Mouse (Mus musculus): ENCODE results near the gene Il17ra. TPM values are rescaled to one million over a fixed set of nuclear protein-coding genes. Genes with fewer than 3 reads are reported as not detected.

Gene Il17ra
- polyA plus RNA-seq, 1 experiment from 2014 or later, result 4.6 TPM

DNA sequence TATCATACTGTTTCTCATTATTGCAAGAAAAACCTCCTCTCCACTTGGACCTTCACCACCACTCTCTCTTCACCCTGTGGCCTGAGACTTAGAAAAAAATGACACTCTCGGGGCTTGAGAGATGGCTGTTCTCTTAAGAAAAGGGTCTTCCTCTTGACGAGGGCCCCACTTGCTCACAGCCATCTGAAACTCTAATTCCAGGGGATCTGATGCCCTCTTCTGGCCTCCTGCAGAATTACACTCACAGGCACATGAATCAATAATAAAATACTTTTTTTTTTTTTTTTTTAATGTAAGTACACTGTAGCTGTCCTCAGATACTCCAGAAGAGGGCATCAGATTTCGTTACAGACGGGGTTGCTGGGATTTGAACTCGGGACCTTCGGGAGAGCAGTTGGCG is 6.0 kb upstream of the Il17ra start:
- H3K36me3 ChIP-seq (ENCODE audit: insufficient read depth, low read length), result no peaks in the 10 kb centered on the region
- H3K4me2 ChIP-seq (replicated peaks; ENCODE audit: low read depth, low read length), result no peak overlapping the region
- no peak for ATAC-seq (ENCODE audit: low FRiP score, low TSS enrichment)
- 68% methylated on average over 7 of the region's 7 CpGs for WGBS
- no peaks in the 10 kb centered on the region for H3K4me1 ChIP-seq (ENCODE audit: insufficient read depth, low read length)
- H3K9ac ChIP-seq (replicated peaks; ENCODE audit: low read length), result no peak overlapping the region
- no peaks in the 10 kb centered on the region for H3K9me3 ChIP-seq (ENCODE audit: low read length)
- no peak overlapping the region for H3K4me3 ChIP-seq (ENCODE audit: low read length)
- H3K27me3 ChIP-seq (ENCODE audit: insufficient read depth, low read length), result peaks cover 9% of the 10 kb centered on the region
- no peak overlapping the region for H3K27ac ChIP-seq (ENCODE audit: low read length)

DNA sequence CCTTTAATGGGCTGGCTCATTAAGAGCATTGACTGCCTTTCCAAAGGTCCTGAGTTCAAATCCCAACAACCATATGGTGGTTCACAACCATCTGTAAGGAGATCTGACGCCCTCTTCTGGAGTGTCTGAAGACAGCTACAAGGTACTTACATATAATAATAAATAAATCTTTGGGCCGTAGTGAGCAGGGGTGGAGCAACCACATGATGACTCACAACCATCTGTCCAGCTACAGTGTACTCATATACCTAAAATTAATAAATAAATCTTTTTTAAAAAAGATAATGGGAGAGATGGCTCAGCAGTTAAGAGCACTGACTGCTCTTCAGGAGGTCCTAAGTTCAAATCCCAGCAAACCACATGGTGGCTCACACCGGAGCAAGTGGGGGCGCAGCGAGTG is 5.3 kb upstream of the Il17ra start:
- no peaks in the 10 kb centered on the region for H3K9me3 ChIP-seq (ENCODE audit: low read length)
- H3K4me1 ChIP-seq (ENCODE audit: insufficient read depth, low read length), result no peaks in the 10 kb centered on the region
- H3K9ac ChIP-seq (replicated peaks; ENCODE audit: low read length), result no peak overlapping the region
- 92% methylated on average over 5 of the region's 5 CpGs for WGBS
- no peak for ATAC-seq (ENCODE audit: low FRiP score, low TSS enrichment)
- H3K4me3 ChIP-seq (ENCODE audit: low read length), result no peak overlapping the region
- H3K27me3 ChIP-seq (ENCODE audit: insufficient read depth, low read length), result peaks cover 11% of the 10 kb centered on the region
- no peak overlapping the region for H3K4me2 ChIP-seq (replicated peaks; ENCODE audit: low read depth, low read length)
- H3K27ac ChIP-seq (ENCODE audit: low read length), result no peak overlapping the region
- H3K36me3 ChIP-seq (ENCODE audit: insufficient read depth, low read length), result no peaks in the 10 kb centered on the region

DNA sequence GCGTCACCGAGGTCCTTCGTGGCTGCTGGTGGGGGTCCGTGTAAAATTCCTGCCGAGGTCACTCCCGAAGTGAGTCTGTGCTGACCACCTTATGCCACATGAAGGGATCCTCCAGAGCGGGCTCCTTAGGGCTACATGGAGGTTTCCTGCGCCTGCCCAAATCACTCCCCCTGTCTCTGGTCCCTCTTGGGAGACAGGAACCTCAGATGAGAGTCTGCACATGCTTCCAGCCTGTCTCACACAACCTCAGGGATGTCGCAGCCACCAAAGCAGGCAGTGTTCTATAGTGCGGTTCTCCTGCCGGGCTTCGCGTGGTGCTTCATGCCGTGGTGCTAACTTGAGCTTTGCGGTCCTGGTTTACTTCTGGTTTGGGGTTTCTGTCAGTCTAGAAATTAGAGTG is 1.8 kb upstream of the Il17ra start:
- H3K27me3 ChIP-seq (ENCODE audit: insufficient read depth, low read length), result peaks cover 31% of the 10 kb centered on the region

DNA sequence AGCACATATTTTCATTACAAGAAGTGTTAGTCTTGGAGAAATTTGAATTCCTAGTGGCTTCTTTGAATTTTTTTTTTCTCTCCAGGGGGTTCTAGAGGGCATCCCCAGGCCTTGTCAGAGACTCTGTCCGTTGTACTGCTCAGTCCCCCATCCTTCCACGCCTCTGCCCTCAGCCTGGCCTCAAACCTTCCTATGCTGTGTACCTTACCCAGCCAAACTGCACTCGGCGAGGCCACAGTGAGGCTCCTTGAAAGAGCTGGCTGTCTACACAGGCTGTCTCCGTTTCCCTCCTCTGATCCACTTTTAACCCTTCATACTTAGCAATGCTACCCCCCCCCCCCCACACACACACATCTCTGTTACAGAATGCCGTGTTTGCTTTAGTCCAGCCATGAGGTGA is 796 bp upstream of the Il17ra start:
- H3K27ac ChIP-seq (ENCODE audit: low read length), result no peak overlapping the region
- 50% methylated on average over 6 of the region's 6 CpGs for WGBS
- H3K9ac ChIP-seq (replicated peaks; ENCODE audit: low read length), result no peak overlapping the region
- H3K36me3 ChIP-seq (ENCODE audit: insufficient read depth, low read length), result no peaks in the 10 kb centered on the region
- H3K4me3 ChIP-seq (ENCODE audit: low read length), result no peak overlapping the region
- peaks cover 10% of the 10 kb centered on the region for H3K4me1 ChIP-seq (ENCODE audit: insufficient read depth, low read length)
- H3K9me3 ChIP-seq (ENCODE audit: low read length), result no peaks in the 10 kb centered on the region
- no peak overlapping the region for H3K4me2 ChIP-seq (replicated peaks; ENCODE audit: low read depth, low read length)
- ATAC-seq (ENCODE audit: low FRiP score, low TSS enrichment), result no peak
- peaks cover 31% of the 10 kb centered on the region for H3K27me3 ChIP-seq (ENCODE audit: insufficient read depth, low read length)

More for the DNA sequence above, 1.8 kb upstream of the Il17ra start:
- no peak for ATAC-seq (ENCODE audit: low FRiP score, low TSS enrichment)
- Histone ChIP-seq H3K4me3 (ENCODE audit: low read length) (no peak overlapping the region), H3K9me3 (ENCODE audit: low read length) (no peaks in the 10 kb centered on the region), H3K4me2 (replicated peaks; ENCODE audit: low read depth, low read length) (no peak overlapping the region), H3K4me1 (ENCODE audit: insufficient read depth, low read length) (peaks cover 10% of the 10 kb centered on the region), H3K9ac (replicated peaks; ENCODE audit: low read length) (no peak overlapping the region), H3K27ac (ENCODE audit: low read length) (no peak overlapping the region), H3K36me3 (ENCODE audit: insufficient read depth, low read length) (no peaks in the 10 kb centered on the region)
- 68% methylated on average over 15 of the region's 15 CpGs for WGBS

DNA sequence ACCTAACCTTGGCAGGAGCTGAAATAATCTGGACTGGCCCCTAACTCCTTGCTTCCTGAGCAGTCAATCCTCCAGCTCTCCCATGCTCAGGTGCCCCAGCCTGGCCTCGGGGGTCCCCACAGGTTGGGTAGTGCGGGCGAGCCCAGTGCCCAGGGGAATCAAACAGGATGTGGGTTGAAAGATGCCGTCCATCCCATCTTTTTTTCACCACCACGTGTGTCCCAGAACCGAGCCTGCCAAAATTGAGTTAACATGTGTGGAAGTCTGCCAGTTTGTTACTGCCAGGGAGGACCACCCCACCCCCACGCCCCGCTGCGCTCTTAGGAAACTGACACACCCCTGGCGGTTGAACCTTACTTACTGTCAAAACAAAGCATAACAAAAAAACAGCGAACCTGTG is 837 bp downstream of the Il17ra start:
- peak overlapping the region; percentile 68 for H3K9ac ChIP-seq (replicated peaks; ENCODE audit: low read length)
- peak overlapping the region; percentile 64 for H3K4me3 ChIP-seq (ENCODE audit: low read length)
- H3K4me1 ChIP-seq (ENCODE audit: insufficient read depth, low read length), result peaks cover 10% of the 10 kb centered on the region
- peak overlapping the region; percentile 85 for H3K4me2 ChIP-seq (replicated peaks; ENCODE audit: low read depth, low read length)
- no peak overlapping the region for H3K27ac ChIP-seq (ENCODE audit: low read length)
- H3K9me3 ChIP-seq (ENCODE audit: low read length), result no peaks in the 10 kb centered on the region
- peaks cover 31% of the 10 kb centered on the region for H3K27me3 ChIP-seq (ENCODE audit: insufficient read depth, low read length)
- WGBS, result 2% methylated on average over 11 of the region's 11 CpGs
- peak; percentile 46 for ATAC-seq (ENCODE audit: low FRiP score, low TSS enrichment)
- no peaks in the 10 kb centered on the region for H3K36me3 ChIP-seq (ENCODE audit: insufficient read depth, low read length)

DNA sequence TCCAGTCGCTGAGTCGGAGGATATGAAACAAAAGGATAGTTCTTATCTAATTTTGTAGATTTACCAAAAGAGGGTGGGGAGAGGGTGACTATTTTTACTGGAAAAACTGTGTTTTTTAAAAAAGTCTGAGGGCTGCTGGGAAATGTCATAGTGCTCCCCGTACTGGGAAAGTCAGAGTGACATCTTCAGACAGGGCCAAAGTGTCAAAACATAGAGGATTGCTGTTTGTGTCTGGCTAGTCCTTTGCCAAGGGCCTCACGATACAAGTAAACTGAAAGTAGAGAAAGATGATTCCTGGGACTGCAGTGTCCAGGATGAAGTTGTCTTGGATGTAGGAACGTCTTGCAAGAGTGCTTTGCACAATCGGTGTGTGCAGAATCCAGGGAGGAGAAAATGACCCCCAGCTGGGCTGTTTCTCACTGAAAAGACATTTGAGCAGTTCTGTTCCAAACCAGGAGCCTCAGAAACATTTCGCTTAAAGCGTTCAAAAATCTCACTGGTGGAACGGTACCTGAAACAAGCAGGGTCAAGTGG is 1.4 kb downstream of the Il17ra start:
- no peaks in the 10 kb centered on the region for H3K36me3 ChIP-seq (ENCODE audit: insufficient read depth, low read length)
- WGBS, result 46% methylated on average over 9 of the region's 9 CpGs
- no peak overlapping the region for H3K27ac ChIP-seq (ENCODE audit: low read length)
- peak overlapping the region; percentile 85 for H3K4me2 ChIP-seq (replicated peaks; ENCODE audit: low read depth, low read length)
- H3K9me3 ChIP-seq (ENCODE audit: low read length), result no peaks in the 10 kb centered on the region
- peaks cover 31% of the 10 kb centered on the region for H3K27me3 ChIP-seq (ENCODE audit: insufficient read depth, low read length)
- no peak overlapping the region for H3K9ac ChIP-seq (replicated peaks; ENCODE audit: low read length)
- peak overlapping the region; percentile 64 for H3K4me3 ChIP-seq (ENCODE audit: low read length)
- ATAC-seq (ENCODE audit: low FRiP score, low TSS enrichment), result no peak
- peaks cover 11% of the 10 kb centered on the region for H3K4me1 ChIP-seq (ENCODE audit: insufficient read depth, low read length)

DNA sequence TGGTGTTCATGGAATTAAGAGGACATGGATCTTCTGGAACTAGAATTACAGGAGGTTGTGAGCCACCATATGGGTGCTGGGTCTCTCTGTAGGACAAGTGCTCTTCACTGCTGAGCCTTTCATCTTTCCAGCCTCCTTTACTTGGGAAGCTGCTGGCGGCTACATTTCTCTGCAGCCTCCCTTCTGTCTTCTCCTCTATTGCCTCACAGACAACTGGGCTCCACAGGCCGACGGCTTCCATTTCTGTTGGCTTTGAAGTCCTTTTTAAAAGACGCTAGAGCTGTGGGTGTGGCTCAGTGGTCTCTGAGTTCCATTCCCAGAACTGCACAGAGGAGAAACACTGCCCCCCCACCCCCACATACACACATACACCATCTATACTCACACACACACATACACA is 2.3 kb downstream of the Il17ra start:
- Histone ChIP-seq H3K27me3 (ENCODE audit: insufficient read depth, low read length) (peaks cover 31% of the 10 kb centered on the region), H3K4me1 (ENCODE audit: insufficient read depth, low read length) (peaks cover 13% of the 10 kb centered on the region), H3K27ac (ENCODE audit: low read length) (no peak overlapping the region), H3K4me2 (replicated peaks; ENCODE audit: low read depth, low read length) (no peak overlapping the region), H3K36me3 (ENCODE audit: insufficient read depth, low read length) (no peaks in the 10 kb centered on the region), H3K4me3 (ENCODE audit: low read length) (no peak overlapping the region), H3K9ac (replicated peaks; ENCODE audit: low read length) (no peak overlapping the region), H3K9me3 (ENCODE audit: low read length) (no peaks in the 10 kb centered on the region)
- 38% methylated on average over 4 of the region's 4 CpGs for WGBS
- ATAC-seq (ENCODE audit: low FRiP score, low TSS enrichment), result no peak

DNA sequence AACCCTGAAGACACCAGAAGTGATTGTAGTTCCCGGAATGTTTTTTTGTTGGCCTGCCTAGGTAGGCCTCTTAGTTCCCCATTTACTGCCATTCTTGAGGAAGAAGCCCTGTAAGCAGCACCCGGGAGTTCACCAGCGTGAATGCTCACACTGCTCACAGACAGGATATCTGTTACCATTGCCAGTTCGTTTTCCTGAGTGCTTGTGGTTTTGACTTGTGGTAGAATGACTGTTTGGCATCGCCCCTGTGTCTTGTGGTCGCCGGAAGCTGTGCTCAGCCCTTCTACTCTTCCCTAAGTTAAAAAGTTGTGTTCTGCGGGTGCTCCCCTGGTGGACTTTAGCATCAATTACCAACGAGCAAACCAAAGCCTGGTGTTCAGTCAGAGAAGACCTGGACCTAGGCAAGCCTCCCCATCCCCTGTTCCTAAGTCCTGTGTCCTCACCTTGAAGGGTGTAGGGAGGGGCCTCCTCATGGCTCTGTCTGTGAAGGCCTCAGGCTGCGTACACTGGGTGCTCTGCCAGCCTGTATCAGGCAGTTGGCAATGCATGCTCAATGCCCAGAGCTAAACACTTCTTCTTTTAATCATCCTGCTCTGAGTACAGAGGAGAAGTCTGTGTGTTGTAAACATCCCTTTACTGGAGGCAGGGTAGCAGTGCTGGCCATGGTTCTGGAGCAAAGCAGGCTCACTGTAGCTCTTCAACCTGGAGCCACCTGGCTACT is 3.7 kb downstream of the Il17ra start:
- H3K36me3 ChIP-seq (ENCODE audit: insufficient read depth, low read length), result no peaks in the 10 kb centered on the region
- H3K4me1 ChIP-seq (ENCODE audit: insufficient read depth, low read length), result peaks cover 13% of the 10 kb centered on the region
- ATAC-seq (ENCODE audit: low FRiP score, low TSS enrichment), result 0 out of 2 replicates have a peak, but pooled peaks have one; percentile 19
- no peak overlapping the region for H3K9ac ChIP-seq (replicated peaks; ENCODE audit: low read length)
- peaks cover 25% of the 10 kb centered on the region for H3K27me3 ChIP-seq (ENCODE audit: insufficient read depth, low read length)
- 75% methylated on average over 10 of the region's 10 CpGs for WGBS
- H3K4me2 ChIP-seq (replicated peaks; ENCODE audit: low read depth, low read length), result no peak overlapping the region
- H3K27ac ChIP-seq (ENCODE audit: low read length), result no peak overlapping the region
- H3K9me3 ChIP-seq (ENCODE audit: low read length), result no peaks in the 10 kb centered on the region
- no peak overlapping the region for H3K4me3 ChIP-seq (ENCODE audit: low read length)

DNA sequence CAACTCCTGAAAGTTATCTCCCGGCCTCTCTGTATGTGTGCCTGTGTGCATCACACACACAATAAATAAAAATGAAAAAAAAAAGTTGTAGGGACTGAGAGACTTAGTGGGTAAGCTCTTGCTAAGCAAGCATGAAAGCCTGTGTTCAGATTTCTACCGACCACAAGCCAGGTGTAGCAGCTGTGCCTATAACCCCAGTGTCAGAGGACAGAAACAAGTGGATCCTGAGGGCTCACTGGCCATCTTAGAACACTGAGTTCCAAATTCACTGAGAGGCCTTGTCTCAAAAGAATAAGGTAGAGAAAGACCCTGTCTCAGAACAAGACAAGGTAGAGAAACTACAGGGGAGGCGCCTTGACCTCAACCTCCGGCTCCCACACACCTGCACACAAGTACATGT is 5.2 kb downstream of the Il17ra start:
- Histone ChIP-seq H3K36me3 (ENCODE audit: insufficient read depth, low read length) (no peaks in the 10 kb centered on the region), H3K27me3 (ENCODE audit: insufficient read depth, low read length) (peaks cover 20% of the 10 kb centered on the region), H3K27ac (ENCODE audit: low read length) (no peak overlapping the region), H3K4me3 (ENCODE audit: low read length) (no peak overlapping the region), H3K9ac (replicated peaks; ENCODE audit: low read length) (no peak overlapping the region), H3K9me3 (ENCODE audit: low read length) (no peaks in the 10 kb centered on the region), H3K4me2 (replicated peaks; ENCODE audit: low read depth, low read length) (no peak overlapping the region), H3K4me1 (ENCODE audit: insufficient read depth, low read length) (peaks cover 13% of the 10 kb centered on the region)
- 90% methylated on average over 4 of the region's 4 CpGs for whole genome bisulfite sequencing
- ATAC-seq (ENCODE audit: low FRiP score, low TSS enrichment), result no peak

DNA sequence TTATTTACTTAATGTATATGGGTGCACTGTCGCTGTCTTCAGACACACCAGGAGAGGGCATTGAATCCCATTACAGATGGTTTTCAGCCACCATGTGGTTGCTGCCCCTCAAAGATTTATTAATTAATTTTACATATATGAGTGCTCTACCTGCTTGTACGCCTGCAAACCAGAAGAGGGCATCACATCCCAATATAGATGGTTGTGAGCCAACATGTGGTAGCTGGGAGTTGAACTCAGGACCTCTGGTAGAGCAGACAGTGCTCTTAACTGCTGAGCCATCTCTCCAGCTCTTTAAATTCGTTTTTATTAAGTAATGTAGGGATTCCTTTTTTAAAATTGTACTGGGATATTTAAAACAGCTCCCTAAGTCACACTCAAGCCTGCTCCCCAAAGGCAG is 6.2 kb downstream of the Il17ra start:
- peaks cover 10% of the 10 kb centered on the region for H3K27me3 ChIP-seq (ENCODE audit: insufficient read depth, low read length)
- H3K4me3 ChIP-seq (ENCODE audit: low read length), result no peak overlapping the region
- WGBS, result 73% methylated on average over 3 of the region's 3 CpGs
- H3K4me2 ChIP-seq (replicated peaks; ENCODE audit: low read depth, low read length), result no peak overlapping the region
- H3K27ac ChIP-seq (ENCODE audit: low read length), result no peak overlapping the region
- no peak overlapping the region for H3K9ac ChIP-seq (replicated peaks; ENCODE audit: low read length)
- H3K36me3 ChIP-seq (ENCODE audit: insufficient read depth, low read length), result no peaks in the 10 kb centered on the region
- ATAC-seq (ENCODE audit: low FRiP score, low TSS enrichment), result no peak
- no peaks in the 10 kb centered on the region for H3K9me3 ChIP-seq (ENCODE audit: low read length)
- peaks cover 3% of the 10 kb centered on the region; the same call in 1 of the 2 replicates for H3K4me1 ChIP-seq (ENCODE audit: insufficient read depth, low read length)

Measured in kidney, embryonic 16.5 days (tissue).